Mouse (Mus musculus) left cerebral cortex, adult 11 months (tissue): ENCODE data around the gene Ccna1.

Experiments used
- DNase-seq: peaks from one replicate; pipeline ENCODE4 v3.0.0; 2022; ENCODE audit warnings: low spot score

Gene Ccna1

DNA sequence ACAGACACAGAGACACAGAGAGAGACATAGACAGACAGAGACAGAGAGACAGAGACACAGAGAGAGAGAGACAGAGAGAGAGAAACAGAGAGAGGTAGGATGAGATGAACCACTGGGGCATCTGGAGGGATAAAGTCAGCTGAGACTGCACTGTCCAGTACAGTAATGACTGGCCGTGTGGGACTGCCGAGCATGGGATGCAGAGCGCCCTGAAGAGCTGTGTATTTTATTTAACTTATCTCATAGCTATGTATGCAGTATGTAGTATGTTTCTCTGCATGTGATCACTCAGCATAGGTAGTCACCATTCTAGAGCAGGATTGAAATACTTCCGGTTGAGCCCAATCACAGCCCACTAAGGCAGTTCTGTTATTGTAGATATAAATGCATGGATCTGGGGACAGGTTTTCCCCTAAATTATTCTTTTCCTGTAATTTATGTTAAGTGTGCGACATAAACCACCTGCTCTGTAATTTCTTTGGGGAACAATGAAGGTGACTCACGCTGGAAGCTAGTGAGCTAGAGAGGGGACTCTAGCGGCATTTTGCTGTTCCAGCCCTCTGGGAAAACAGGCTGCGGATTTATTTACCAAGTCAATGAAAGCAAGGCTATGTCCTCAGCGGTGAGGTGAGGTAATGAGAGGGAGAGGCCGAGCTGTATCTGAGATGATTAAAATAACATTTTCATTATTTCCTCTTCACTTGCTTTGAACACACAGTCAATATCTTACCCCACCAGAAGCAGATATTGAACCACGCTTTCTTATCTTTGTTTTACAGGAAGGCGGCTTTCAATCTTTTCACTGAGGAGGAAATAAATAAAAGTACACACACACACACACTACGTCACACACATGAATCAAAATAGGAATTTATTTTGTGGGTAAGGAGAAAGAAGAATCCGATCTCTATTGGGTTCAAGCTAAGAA, 10.7 kb upstream of the Ccna1 start:
- no peak for DNase-seq

DNA sequence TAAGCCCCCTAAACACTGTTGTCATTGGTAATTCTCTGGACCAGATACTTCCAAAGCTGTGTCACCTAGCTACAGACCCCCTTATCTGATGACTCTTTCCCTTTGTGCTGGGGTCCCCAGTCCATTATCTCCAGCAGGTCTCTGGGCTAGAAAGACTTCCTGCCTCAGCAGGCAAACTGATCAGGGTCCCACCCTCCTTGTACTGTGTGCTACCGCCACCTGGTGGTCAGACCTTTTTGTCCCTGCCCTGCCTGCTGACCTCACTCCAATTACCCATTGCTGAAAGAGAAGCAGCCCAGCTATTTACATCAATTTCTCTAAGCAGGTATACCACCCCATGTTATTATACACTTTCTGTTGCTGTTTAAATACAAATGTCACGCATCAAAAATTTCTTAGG, 9.1 kb upstream of the Ccna1 start:
- DNase-seq, result peak; percentile 49

DNA sequence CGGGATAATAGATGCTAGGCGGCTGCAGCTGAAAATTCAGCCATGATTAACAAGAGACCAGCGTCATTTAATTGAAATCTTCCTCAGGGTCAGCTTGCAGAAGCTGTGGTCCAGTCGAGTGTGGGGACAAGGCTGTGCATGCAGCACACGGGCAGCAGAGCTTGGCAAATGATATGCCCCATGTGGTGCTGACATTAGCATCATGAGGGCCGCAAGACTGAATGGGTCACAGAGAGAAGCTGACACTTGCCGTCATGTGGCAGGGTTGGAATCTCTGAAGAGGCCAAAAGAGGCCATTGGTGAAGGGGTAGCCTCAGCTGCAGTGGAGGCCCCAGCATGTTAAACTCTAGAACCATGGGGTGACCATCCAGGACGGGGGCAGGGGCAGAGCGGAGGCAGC, 7.4 kb upstream of the Ccna1 start:
- no peak for DNase-seq

DNA sequence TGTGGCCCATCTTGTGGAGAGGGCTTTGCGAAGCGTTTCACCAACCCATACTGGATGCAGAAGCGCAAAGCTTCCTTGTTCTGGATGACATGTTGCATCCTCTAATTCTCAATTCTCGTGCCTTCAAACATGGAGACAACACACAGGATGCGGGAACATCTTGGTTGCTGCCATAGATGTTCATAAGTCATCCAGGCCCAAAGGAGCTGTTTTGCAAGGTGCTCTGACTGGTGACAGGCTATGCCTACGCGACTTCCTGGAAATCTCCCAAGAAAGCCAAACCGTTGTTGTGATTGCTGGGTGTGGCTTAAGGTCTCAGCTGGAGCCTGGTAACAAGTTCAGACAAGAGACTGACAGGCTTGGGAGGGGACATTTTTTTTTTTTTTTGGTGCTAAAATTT, 1.1 kb upstream of the Ccna1 start:
- no peak for DNase-seq

DNA sequence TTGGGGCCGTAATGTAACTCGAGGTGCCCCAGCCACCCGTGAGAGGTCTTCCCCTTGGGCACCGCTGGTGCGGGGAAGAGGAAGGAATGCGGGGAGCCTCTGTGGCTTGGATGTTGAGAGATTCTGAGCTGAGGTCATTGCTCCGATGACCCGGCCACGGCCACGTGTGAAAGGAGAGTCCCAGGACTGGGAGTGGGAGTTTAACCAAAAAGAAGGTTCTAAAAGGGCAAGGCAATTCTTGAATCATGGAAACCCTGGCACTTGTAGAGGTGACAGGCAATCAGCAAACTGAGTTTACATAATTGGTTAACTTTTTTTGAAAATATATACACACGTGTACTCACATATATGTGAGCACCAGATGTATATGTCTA, 433 bp upstream of the Ccna1 start:
- DNase-seq, result no peak

DNA sequence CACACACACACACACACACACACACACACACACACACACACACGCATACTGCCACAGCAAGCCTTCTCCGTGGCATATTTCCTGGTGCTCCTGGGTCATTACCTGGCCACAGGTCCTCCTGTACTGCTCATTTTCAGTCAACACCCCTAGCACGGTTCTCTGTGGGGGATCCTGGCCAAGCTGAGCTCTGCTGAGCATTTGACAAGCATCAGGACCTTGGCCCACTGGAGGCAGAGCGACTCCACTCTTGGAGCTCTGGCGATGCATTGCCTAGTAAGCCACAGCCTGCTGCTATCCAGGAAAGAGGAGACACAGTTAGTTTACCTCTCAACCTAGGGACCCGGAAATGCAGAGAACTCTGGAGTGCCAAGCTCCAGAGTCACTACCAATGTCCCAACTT, 1.1 kb downstream of the Ccna1 start:
- no peak for DNase-seq

DNA sequence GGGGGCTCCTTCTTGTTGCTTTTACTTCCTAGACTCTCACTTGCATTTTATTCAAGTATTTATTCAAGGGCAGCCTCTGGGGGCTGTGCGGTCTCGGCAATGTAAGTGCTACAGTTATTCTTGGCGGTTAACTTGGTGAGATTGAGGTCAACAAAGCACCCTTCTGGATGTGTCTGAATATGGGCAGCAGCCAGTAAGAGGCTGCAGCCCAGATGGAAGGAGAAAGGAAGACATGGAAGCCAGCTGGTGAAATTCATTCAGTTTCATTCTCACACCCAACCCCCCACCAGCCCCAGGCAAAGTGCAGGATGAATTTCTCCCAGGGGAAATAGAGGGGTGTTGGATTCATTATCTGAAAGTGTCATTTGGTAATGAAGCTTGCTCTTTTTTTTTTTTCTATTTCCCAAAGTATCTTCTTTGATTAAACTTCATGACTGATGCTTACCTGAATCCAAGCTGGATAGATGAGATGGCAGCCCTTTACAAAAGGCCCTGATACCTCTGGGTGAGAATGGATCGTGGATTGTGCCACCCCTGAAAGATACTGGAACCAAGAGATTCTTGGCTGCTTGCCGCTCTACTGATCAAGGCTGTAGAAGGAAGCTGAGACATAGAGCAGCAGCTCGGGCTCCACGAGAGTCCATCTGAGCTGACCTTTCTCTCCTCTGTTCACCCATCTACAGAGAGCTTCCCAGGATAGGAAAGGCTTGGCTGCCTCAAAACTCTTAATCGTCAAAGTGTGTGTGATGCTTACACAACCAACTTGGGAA, 10.5 kb downstream of the Ccna1 start:
- DNase-seq, result no peak

DNA sequence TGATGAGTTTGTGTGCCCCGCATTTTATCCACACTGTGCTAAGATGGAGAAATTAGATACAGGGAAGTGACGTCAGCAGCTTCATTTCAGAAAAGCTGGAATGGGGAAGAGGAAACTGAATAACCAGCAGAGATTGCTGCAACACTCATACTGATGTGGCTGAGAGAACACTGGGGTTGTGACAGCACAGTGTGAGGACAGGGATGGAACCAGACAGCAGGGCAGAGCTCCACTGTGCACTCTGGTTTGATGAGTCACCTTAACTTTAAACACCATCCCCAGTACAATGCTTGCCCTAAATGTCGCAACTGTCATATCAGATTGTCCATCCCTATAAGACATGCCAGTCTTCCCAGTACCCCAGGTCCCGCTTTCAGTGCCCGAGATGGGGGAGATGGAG, 17.7 kb downstream of the Ccna1 start:
- no peak for DNase-seq

DNA sequence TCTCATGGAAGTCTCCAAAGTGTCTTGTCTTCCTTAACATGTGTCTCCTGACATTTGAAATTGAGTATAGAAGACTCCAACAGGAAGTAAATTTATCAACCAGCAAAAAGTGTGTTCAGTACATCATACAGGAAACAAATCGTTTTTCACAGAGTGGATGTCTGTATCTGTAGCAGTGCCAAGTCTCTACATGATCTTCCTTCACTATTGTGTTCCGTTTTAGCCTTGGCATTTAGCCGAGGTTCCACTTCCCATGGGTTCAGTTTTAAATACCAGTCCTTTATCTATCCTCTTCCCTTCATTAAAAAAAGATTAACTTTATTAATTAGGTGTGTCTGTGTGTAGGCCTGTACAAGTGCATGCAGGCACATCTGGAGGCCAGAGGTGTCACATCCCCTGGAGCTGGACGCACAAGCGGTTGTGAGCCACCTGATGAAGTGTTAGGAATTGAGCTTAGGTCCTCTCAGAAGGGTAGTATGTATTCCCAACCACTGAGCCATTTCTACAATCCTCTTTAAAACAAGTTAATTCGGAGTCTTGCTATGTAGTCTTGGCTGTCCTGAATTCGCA, 27.9 kb downstream of the Ccna1 start:
- DNase-seq, result no peak

DNA sequence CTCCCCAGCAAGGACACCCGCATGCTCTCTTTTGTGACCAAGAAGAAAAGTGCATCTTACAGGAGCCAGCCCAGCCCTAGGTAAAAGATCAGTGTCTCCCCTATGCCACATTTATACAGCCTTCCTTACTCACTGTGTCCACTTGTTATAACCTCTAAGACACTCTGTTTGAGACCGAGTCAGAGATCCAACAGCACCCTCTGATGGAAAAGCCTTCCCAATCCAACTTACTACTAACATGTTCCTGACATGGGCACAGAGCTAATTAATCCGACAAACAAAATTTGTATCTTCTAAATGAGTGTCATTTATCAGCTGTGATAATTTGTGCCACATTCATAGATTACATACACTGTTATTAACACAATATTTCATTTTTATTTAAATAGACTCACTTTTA, 29.8 kb downstream of the Ccna1 start:
- no peak for DNase-seq

DNA sequence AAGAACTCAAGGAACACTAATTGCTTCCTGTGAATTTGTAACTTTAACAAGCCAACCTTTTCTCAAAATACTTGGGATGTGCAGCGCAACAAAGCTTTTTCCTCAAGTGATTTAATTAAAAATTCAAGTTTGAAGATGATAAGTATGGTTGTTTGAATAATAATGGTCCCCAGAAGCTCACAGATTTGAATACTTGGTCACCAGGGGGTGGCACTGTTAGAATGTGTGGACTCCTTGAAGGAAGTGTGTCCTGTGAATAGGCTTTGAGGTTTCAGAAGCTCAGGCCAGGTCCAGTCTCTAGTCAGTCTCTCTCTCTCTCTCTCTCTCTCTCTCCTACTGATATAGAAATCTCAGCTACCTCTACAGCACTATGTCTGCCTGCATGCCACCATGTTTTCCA, 32.0 kb downstream of the Ccna1 start:
- DNase-seq, result no peak

DNA sequence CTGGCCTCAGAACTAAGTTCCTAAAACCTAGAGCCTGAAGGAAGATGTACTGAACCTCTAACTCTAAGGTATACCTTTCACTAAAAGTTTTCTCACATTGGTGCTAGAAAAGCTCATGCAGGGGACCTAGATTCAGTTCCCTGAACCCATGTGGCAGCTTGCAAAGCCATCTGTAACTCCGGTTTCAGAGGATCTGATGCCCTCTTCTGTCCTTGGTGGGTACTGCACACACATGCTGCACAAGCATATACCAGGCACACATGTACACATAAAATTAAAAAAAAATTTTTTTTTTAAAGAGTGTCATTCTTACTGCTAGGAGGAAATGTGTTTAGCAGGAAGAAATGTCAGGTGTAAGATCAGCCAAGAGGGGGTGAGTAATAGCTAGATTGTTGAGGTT, 33.1 kb downstream of the Ccna1 start:
- no peak for DNase-seq

DNA sequence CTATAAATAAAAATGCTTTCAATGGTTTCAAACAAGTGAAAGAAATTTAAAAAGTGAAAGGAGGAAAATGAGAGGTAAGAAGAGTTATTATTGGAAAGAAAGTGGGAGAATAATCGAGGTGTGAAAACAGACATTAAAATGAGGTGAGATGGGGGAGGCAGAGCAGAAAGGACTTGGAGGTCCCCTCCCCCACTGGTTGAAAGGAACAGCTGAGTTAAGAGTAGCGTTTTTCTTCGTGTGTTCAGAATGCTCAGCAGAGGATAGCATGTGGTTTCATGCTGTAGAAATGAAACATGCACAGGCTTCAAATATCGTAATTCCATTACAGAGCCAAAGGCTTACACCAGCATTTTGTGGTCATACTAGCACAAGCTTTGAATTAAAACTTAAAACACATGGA, 42.8 kb downstream of the Ccna1 start:
- peak; percentile 10 for DNase-seq

DNA sequence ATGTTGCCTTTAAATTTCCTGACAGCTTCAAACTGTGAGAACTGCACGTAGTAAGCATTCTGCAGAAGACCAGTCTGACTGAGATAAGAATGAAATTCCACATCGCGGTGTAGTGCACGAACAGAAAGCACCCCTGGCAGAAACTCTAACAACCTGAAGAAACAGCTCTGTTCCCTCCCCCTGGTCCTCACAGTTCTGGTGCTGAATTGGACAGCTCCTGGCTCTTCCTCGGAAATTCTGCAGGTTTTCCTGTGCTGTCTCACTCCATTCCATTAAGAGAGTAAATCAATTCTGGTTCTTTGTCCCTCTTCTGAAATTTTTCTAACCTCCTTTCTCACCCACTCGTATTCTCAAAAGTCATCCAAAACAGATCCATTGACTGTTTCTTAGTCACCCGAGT, 43.6 kb downstream of the Ccna1 start:
- DNase-seq, result no peak

DNA sequence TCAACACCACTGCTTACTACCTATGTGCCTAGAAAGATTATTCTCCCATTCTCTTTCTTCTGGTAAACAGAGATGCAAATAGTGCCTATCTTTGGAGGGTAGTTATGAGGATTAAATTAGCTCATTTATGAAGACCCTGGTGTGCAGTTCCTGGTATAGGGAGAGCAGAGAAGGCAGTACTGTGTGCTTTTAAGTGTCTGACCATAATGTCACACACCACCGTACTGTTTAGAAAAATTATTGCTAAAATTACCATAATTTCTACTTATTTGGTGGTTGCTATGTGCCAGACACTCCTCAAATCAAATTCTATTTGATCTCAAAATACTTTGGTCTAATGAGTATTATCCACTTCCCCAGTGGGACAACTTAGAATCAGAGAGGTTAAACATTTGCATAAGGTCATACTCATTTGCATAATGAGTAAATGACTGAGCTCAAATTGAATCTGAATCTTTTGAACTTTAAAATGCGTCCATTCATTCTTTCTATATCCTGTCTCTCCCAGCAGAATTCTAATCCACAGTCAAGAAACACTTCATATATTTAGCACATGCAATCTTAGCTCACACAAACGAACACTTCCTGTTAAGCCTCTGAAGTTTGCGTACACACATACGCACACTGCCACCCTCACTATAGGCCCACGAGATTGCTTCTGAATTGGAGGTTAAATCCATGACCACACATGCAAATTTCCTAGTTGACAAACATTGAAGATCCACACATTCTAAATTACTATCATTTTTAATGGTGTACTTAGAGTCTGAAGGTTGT, 46.1 kb downstream of the Ccna1 start:
- DNase-seq, result no peak

DNA sequence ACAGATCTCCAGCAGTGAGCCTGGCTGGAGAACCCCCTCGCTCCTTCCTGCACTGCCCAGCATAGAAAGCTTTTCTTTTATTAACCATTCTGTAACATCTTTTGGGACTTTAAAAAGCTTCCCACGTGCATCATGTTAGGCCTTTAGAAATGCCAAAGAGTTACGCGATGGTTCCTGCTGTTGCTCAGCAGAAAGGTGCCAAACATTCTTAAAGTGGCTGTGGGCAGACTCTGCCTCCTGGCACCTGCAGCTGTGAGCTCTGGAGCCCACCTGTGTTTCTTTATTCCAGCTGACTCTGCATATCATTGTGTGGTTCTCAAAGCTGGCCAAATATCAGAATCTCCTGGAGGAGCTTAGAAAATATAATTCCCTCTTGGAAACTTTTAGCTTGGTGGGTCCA, 51.3 kb downstream of the Ccna1 start:
- DNase-seq, result no peak

DNA sequence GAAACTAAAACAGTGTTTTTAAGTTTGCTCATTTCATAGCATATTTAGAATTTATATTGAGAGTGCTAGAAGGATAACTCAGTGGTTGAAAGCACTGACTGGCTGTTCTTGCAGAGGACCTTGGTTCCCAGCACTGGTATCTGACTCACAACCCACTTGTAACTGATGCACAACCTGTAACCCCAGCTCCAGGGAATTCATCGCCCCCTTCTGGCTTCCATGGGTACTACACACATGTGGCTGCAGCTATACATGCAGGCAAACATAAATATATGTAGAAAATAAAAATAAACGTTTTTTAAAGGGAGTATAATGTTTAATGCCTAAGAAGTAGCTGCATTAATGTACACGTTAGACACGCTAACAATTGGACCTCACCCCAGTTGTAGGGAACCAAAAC, 53.6 kb downstream of the Ccna1 start:
- DNase-seq, result no peak
